Mouse (Mus musculus): Measurements from ENCODE around the gene Paxx. TPM values are rescaled to one million over a fixed set of nuclear protein-coding genes. Genes with fewer than 3 reads are reported as not detected.
A peak's percentile ranks its signal among the peaks of the same experiment; 100 is the strongest.

Paxx gene
- polyA plus RNA-seq, 1 experiment = 34.3 TPM

- peak within 1 kb of the TSS; percentile 99 for H3K4me3 ChIP-seq (ENCODE audit: control insufficient read depth, low read depth, low read length)
- no peaks in the 10 kb centered on the region for H3K27me3 ChIP-seq (ENCODE audit: control insufficient read depth, insufficient read depth, low read length)
- TF ChIP-seq POLR2A (IDR thresholded peaks at IDR 0.05; ENCODE audit: control insufficient read depth, low read depth, low read length) (peak; percentile 72; the same call in 1 of the 2 replicates), CTCF (IDR thresholded peaks at IDR 0.05; ENCODE audit: control insufficient read depth, insufficient read depth, insufficient replicate concordance, low read depth, low read length) (no peak)
- peaks cover 3% of the 10 kb centered on the region for H3K36me3 ChIP-seq (ENCODE audit: control insufficient read depth, insufficient read depth, low read length)
- H3K4me1 ChIP-seq (ENCODE audit: control insufficient read depth, insufficient read depth, low read length) = peaks cover 18% of the 10 kb centered on the region
- peak within 1 kb of the TSS; percentile 89 for H3K27ac ChIP-seq (ENCODE audit: control insufficient read depth, insufficient read depth, low read depth, low read length)
These were observed 40.9 kb upstream of the Paxx start, which contains the start of gene C8g for GRCm38 (mm10) chr2:25501593-25502486. Gene C8g, minus strand, starts transcription at chr2:25501719.

GRCm38 (mm10) chr2:25500576-25501405 is 39.9 kb upstream of the Paxx start, which contains the start of gene Fbxw5:
Gene Fbxw5, plus strand, starts transcription at chr2:25500750.
- Histone ChIP-seq H3K27me3 (ENCODE audit: control insufficient read depth, insufficient read depth, low read length) (no peaks in the 10 kb centered on the region), H3K27ac (ENCODE audit: control insufficient read depth, insufficient read depth, low read depth, low read length) (peak within 1 kb of the TSS; percentile 89), H3K4me1 (ENCODE audit: control insufficient read depth, insufficient read depth, low read length) (peaks cover 18% of the 10 kb centered on the region), H3K4me3 (ENCODE audit: control insufficient read depth, low read depth, low read length) (peak within 1 kb of the TSS; percentile 99), H3K36me3 (ENCODE audit: control insufficient read depth, insufficient read depth, low read length) (peaks cover 3% of the 10 kb centered on the region)
- no peak for TF ChIP-seq CTCF (IDR thresholded peaks at IDR 0.05; ENCODE audit: control insufficient read depth, insufficient read depth, insufficient replicate concordance, low read depth, low read length)
- peak; percentile 89 for TF ChIP-seq POLR2A (IDR thresholded peaks at IDR 0.05; ENCODE audit: control insufficient read depth, low read depth, low read length)

- Histone ChIP-seq H3K27me3 (ENCODE audit: control insufficient read depth, insufficient read depth, low read length) (no peaks in the 10 kb centered on the region), H3K27ac (ENCODE audit: control insufficient read depth, insufficient read depth, low read depth, low read length) (peak overlapping the region; percentile 74)
- TF ChIP-seq CTCF (IDR thresholded peaks at IDR 0.05; ENCODE audit: control insufficient read depth, insufficient read depth, insufficient replicate concordance, low read depth, low read length) (no peak), POLR2A (IDR thresholded peaks at IDR 0.05; ENCODE audit: control insufficient read depth, low read depth, low read length) (no peak)
These were observed 39.2 kb upstream of the Paxx start for GRCm38 (mm10) chr2:25500071-25500575.

GRCm38 (mm10) chr2:25498622-25499478 is 38.0 kb upstream of the Paxx start:
- TF ChIP-seq POLR2A (IDR thresholded peaks at IDR 0.05; ENCODE audit: control insufficient read depth, low read depth, low read length) (no peak), CTCF (IDR thresholded peaks at IDR 0.05; ENCODE audit: control insufficient read depth, insufficient read depth, insufficient replicate concordance, low read depth, low read length) (no peak)
- Histone ChIP-seq H3K36me3 (ENCODE audit: control insufficient read depth, insufficient read depth, low read length) (no peaks in the 10 kb centered on the region; the same call in 1 of the 2 replicates), H3K4me3 (ENCODE audit: control insufficient read depth, low read depth, low read length) (no peak overlapping the region), H3K4me1 (ENCODE audit: control insufficient read depth, insufficient read depth, low read length) (peaks cover 18% of the 10 kb centered on the region), H3K27me3 (ENCODE audit: control insufficient read depth, insufficient read depth, low read length) (no peaks in the 10 kb centered on the region), H3K27ac (ENCODE audit: control insufficient read depth, insufficient read depth, low read depth, low read length) (no peak overlapping the region)

More at GRCm38 (mm10) chr2:25500071-25500575, 39.2 kb upstream of the Paxx start:
- Histone ChIP-seq H3K4me1 (ENCODE audit: control insufficient read depth, insufficient read depth, low read length) (peaks cover 18% of the 10 kb centered on the region), H3K36me3 (ENCODE audit: control insufficient read depth, insufficient read depth, low read length) (peaks cover 2% of the 10 kb centered on the region), H3K4me3 (ENCODE audit: control insufficient read depth, low read depth, low read length) (peak overlapping the region; percentile 99)

GRCm38 (mm10) chr2:25497846-25498575 is 37.1 kb upstream of the Paxx start:
- Histone ChIP-seq H3K27ac (ENCODE audit: control insufficient read depth, insufficient read depth, low read depth, low read length) (no peak overlapping the region), H3K4me3 (ENCODE audit: control insufficient read depth, low read depth, low read length) (no peak overlapping the region), H3K4me1 (ENCODE audit: control insufficient read depth, insufficient read depth, low read length) (peaks cover 18% of the 10 kb centered on the region), H3K27me3 (ENCODE audit: control insufficient read depth, insufficient read depth, low read length) (no peaks in the 10 kb centered on the region), H3K36me3 (ENCODE audit: control insufficient read depth, insufficient read depth, low read length) (no peaks in the 10 kb centered on the region; the same call in 1 of the 2 replicates)
- no peak for TF ChIP-seq CTCF (IDR thresholded peaks at IDR 0.05; ENCODE audit: control insufficient read depth, insufficient read depth, insufficient replicate concordance, low read depth, low read length)
- no peak for TF ChIP-seq POLR2A (IDR thresholded peaks at IDR 0.05; ENCODE audit: control insufficient read depth, low read depth, low read length)

- Histone ChIP-seq H3K27me3 (ENCODE audit: control insufficient read depth, insufficient read depth, low read length) (no peaks in the 10 kb centered on the region), H3K36me3 (ENCODE audit: control insufficient read depth, insufficient read depth, low read length) (no peaks in the 10 kb centered on the region), H3K4me1 (ENCODE audit: control insufficient read depth, insufficient read depth, low read length) (peaks cover 10% of the 10 kb centered on the region), H3K27ac (ENCODE audit: control insufficient read depth, insufficient read depth, low read depth, low read length) (no peak overlapping the region), H3K4me3 (ENCODE audit: control insufficient read depth, low read depth, low read length) (no peak overlapping the region)
- peak; percentile 8; the same call in 1 of the 2 replicates for TF ChIP-seq CTCF (IDR thresholded peaks at IDR 0.05; ENCODE audit: control insufficient read depth, insufficient read depth, insufficient replicate concordance, low read depth, low read length)
- no peak for TF ChIP-seq POLR2A (IDR thresholded peaks at IDR 0.05; ENCODE audit: control insufficient read depth, low read depth, low read length)
These were observed 35.6 kb upstream of the Paxx start for GRCm38 (mm10) chr2:25496462-25496861.

Measured in testis, adult 2 months (tissue).